Mouse (Mus musculus) fibroblast of lung, adult 2 months (primary cell): ENCODE measurements around the gene Mia.
A peak's percentile ranks its signal among the peaks of the same experiment; 100 is the strongest.

Source experiments
- DNase-seq: peaks from one replicate; pipeline ENCODE4 v3.0.0-alpha.2; 2011; ENCODE audit warnings: low read depth

Gene Mia

DNA sequence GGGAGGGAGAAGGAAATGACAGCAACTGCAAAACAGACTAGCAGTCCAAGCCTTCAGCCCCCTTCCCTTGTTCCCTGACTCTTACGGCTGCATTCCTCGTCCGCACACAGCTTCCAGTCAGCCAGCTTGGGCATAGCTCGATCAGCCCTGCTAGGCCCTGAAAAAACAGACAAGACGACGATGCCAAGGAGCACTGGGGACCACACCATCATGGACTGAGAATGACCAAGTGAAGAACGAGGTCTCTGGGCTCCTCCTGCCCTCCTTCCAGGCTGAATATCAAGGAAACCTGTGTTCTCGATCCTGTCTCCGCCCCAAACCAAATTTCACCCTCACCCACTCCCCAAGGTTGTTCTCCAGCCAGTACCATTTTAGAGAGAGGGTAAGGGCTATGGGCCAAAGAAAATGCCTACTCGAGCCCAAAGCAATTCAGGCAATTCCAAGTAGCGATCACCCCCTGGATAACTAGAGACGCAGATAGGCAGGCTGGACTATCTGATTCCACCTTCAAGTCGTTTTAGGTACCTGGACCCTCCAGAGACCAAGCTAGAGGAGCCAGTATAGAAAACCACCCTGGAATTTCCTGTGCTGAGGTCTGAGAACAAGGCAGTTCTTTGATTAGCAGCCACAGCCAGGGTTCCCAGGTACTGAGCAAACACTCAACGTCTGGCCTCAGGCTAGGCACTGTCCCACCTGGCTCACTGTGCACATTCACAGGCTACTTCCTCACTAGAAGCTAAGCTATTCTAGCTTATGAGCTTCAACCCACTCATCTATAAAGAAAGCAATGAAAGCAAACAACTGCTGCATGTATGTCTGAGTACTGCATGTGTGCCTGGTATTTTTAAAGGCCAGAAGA lies at the start of gene Mia, which contains the start of gene Gm21983:
TSS of gene Mia (minus strand) at position 321 of the 859 bp plus-strand sequence.
TSS of gene Gm21983 (minus strand) at position 250 of the 859 bp plus-strand sequence.
- DNase-seq = no peak

DNA sequence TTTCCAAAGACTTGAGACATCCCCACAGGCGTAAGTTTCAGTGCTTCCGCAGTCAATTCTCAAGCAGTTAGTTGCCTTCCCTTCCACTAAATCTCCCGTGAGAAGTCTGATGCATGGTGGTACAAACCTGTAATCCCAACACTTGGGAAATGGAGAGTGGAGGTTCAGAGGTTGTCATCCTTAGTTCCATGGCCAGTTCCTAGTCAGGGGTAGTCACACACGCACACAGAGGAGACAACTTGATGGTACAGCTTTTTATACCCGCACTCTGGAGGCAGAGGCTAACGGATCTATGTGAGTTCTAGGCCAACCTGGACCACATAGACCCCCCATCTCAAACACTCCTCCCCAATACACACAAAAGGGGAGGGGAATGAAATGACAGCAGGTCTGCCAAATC lies 47.9 kb upstream of the Mia start:
- no peak for DNase-seq

DNA sequence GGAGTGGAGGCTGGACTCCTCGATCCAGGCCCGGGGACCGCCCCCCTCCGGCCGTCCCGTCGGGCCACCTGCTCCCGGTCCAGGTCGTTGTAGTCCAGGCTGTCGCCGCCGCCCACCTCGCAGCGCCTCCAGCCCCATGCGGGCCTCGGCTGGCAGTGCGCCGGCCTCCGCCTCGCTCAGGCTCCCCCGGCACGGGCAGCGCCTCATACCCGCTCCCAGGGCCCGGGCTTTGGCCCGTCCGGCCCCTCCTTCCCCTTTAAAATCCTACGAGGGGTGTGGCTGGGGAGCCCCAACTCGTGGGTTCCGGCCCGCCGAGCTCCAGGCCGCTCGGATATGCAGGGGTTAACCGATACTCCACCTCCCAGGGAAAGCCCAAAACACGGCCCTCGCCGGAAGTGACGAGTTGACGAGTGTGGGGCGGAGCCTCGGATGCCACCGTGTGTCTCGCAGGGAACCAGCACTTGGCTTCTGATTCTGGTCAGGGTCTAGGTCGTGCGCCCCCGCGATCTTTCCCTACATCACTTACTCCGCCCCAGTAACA lies 47.4 kb upstream of the Mia start, which contains the start of gene Itpkc:
TSS of gene Itpkc (minus strand) at position 381 of the 541 bp plus-strand sequence.
- DNase-seq = peak; percentile 92

DNA sequence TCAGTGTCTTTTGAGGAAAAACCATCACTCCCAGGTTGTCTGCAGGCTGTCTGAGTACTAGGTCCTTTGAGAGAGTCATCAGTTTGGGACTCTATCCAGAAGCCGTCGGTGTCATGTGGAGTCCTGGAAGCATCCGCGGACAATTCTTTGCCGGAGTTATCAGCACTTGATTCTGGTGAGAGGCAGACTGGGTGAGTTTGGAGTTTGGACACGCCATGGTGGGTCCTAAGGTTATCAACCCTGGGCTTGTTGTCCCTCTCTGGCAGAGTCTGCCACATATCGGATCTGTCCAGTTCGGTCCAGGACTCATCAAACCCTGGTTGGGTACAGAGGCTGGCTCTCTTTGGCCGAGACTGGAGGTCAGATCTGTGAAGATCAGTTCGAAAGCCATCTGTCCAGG lies 46.7 kb upstream of the Mia start:
- no peak for DNase-seq

DNA sequence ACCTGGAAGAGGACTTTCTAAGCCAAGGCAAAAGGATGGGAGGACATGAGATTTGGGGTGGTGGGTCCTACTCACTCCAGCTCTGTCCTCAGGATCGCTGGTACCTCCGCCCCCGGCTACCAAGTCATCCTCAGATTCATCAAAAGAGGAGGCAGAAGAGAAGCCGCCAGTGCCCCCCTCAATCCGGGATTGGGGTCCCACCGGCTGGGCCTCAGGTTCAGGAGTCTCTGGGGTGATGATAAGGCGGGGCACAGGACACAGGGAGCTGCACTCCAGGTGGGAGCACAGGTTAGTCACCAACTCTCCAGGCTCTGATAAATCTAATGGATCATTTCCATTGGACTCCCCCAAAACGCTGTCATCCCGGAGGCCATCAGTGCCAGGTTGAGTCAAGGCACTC lies 46.3 kb upstream of the Mia start:
- no peak for DNase-seq

DNA sequence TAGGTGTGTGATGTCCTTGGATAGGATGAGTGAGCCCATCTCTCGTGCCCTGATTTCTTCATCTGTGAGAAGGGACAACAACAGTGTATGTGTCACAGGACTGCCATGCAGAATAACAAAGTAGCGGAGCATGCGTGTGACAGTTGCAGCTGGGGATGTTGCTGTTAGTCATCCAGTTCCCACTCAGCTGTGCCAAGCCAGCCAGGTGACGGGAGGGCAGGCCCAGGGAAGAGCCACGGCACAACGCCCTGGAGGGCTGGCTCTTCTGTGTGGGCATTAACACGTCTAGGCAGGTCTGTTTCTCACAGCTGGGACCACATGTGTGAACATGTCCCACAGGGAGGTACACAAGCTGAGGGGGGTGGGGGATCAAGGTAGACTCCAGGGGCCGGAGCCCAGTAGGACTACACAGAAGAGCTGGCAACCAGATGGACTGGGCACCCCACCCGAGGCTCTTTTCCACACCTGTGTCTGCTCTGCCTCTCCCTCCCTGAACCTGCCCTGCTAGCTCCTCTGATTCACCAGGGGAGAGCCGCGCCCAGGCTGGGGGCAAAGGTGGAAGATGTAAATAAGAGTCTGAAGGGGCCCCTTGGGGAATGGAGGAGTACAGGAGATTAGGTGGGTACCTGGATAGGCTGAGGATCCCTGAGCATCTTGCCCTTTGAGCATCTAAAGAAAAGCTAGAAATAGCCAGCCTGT lies 44.1 kb upstream of the Mia start:
- DNase-seq = peak; percentile 60

DNA sequence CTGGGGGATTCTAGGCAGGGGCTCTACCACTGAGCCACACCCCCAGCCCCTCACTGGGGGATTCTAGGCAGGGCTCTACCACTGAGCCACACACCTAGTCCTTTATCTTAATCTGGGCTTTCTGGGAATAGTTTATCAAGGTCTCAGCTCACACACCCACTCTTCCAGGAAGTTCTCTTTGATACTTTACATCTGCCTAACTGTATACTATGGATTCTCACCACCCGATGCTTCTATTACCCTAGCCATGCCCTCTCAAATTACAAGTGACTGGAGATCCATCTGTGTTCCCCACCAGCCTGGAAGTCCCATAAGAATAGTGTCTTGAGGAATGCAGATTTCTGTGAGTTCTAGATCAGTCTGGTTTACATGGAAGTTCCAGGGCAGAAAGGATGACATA lies 41.6 kb upstream of the Mia start:
- DNase-seq = no peak

DNA sequence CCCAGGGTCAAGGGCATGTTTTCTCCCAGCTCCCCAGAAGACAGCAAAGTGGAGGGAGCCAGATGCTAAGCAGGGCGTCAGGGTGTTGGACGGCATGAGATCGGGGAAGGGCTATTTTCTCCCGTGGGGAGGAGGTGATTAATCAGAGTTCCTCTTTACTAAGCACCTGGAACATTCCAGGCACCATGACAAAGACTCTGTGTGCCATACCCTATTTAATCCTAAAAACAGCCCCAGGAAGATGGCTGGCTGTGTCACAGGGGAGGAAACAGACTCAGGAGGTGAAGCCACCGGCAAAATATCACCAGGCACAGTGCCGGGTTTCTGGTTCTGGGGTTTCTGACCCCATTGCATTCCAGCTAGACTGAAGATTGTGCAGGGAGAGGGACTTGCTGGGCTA lies 41.0 kb upstream of the Mia start:
- no peak for DNase-seq

DNA sequence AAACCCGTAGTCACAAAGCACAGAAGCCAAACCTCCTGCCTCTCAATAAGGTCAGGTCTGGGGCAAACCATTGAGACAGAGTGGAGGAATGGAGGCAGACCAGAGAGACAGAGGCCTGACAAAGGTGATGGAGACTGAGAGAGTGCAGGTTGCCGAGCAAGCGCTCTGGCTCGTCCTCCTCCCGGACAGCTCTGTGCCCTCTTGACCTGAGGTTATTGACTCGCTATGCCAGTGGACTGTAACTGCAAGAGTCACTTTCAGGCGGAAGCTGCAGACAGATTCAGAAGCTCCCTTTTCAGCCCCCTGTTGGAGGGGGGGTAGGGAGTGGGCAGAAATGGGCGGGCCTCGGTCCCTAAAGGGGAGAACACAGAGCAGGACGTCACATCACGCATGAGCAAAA lies 39.0 kb upstream of the Mia start:
- no peak for DNase-seq

DNA sequence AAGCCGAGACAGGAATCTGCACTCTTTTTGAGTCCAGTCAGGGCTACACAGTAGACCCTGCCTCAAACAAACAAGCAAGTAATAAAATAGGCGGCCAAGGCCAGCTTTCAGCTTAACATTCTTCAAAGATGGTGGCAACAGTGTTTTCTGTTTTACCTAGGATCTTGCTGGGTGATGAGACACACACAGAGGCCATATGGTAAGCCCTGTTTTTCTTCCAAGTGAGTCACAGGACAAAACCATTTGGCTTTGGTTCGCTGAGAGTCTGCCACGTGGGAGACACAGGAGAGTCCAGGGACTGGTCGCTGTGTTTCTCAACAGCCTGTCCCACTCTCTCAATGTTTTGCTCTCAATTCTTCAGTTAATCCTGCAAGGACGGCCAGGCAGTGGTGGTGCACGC lies 37.6 kb upstream of the Mia start:
- DNase-seq = peak; percentile 20

DNA sequence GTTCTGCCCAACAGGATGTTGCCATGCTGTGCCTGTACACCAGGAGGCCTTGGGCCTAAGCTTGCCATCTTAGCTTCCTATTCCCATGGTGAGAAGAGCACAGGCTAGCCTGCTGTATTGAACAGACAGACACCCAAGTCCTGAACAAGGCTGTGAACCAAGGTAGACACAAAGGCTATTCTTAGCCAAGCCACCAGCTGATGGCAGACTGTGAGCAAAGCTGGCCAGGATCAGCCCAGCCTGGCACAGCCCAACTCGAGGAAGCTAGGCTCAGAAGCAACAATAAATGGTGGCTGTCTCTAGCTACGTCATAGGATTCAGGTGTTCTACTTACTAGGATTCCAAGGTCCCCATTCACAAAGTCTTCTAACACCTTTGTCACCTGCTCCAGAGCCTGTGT lies 31.7 kb upstream of the Mia start:
- DNase-seq = no peak

DNA sequence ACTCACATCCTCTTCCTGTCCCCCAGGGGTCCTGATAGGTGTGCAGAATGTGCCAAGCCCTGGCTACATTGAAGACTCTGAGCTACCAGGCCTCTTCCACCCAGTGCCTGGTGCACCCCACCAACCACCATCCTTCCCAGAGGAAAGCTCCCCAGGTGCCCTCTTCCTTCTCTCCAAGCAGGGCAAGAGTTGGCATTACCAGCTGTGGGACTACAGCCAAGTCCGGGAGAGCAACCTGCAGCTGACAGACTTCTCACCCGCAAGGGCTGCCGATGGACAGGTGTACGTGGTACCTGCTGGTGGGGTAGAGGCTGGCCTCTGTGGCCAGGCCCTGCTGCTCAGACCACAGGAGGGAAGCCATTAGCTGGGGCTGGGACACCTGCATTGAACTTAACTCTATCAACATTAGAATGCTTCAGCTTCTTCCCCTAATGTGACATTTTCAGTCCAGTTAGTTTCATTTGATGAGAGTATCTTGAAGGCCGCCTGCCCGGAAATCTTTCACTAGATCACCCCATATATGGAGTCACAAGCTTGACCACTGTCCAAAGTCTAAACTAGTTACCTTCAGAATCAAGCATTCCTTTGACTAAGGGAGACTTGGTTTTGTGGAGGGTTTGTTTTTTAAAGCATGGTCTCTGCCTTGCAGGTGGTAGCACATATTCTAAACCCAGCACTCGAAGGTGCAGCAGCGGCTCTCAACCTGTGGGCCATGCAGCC lies 22.9 kb upstream of the Mia start:
- no peak for DNase-seq

DNA sequence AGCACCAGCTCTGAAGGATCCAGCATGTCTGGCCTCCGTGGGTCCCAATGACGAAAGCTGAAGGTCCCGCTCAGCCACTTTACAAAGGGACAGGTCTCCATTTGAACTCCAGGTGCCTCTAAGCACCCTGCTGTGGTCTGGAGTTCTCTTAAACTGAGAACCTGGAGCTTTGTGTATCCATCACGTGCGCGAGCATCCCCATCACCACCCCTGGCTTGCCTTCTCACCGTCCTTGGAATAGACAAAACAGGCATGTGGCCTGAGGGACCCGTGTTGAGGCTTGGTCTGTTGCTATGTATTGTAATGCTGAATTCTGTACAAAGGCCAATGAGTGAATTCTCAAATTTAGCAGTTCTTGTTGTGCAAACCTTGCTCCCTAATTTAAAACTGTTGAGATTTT lies 17.8 kb upstream of the Mia start:
- no peak for DNase-seq

DNA sequence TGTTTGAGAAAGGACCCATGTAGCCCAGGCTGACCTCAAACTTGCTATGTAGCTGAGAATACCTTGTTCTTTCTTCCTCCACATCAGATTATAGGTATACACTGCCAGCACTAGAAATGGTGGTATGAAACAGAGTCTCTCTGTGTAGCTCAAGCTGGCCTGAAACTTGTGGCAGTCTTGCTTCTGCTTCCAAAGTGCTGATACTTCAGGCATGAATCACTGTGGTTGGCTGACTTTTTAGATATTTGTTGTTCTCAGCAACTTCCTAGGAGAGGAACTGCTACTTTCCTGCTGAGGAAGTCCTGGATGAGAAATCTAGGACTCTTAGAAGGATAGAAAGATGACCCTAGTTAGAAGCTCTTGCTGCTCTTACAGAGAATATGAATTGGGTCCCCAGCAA lies 17.4 kb upstream of the Mia start:
- DNase-seq = no peak

DNA sequence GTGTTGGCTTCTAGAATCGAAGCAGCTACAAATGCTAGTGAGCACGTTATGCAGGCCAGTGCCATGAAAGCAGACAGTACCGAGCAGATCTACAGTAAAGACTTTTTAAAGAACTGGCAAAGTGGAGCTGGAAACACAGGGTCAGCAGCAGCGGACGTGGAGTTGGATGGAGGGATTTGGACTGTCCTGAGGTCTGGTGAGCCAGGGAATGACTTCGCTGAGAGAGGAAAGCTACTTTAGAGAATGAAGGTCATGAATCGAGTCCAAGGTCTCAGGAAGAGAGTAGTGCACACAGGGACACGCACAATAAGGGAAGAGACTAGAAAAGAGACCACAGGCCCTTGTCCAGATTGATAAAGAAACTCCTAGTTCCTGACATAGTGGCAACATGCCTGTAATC lies 16.7 kb upstream of the Mia start:
- no peak for DNase-seq

DNA sequence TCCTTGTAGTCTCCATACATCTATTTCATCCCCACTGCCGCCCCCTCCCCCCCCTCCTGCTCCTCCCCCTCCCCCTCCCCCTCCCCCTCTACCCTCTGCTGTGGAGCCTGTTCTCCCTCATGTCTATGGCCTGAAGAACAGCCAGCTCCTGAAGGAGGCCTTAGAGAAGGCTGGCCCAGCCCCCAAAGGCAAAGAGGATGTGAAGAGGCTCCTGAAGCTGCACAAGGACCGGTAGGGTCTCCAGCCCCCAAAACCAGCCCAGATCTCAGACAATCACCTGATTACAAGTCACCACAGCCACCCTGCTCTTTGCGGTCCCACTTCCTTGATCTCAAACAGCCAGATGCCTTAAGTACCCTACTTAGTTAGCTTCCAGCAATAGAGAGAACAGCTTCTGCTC lies 16.2 kb upstream of the Mia start:
- no peak for DNase-seq

DNA sequence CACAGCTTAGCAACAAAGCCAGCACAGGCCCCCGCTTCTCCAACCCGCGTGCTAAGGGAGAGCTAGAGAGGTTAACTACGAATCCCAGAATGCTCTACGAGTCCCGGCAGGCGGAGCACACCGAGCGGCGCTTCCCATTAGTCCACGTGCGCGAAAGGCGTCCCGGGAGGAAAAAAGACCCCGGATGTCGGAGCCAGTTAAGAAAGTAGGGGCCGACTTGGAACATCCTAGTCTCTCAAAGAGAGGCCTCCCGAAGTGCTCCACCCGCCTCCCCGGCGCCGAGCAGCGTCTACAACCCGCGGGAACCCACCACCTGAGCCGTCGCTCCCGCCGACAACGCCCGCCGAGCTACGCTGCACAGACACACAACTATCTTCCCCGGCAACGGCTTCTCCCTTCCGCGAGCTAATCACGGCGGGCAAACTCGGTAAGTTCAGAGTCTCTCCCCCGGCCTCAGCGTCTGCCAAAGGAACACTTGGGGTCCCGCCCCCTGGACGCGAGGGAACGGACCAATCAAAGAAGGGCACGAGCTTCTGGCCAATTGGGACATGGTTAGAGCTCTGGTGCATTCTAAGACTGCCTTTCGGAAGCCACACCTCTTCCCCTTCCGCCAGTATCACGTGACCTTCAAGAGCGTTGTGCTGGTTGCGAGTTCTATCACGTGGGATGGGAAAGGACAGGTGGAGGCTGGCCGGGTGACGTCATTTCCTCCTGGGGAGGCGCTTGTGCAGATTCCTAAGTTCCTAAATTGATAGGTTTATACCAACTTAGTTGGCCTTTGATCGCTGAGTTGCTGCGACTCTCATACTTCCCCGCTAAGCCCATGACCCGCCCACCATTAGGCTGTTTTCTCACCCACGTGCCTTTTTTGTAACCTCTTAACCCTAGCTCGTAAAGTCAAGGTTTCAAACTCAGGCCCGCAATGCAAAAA lies 15.0 kb upstream of the Mia start, which contains the start of the genes BC024978 and Snrpa:
TSS of gene BC024978 (plus strand) at position 101 of the 931 bp plus-strand sequence.
TSS of gene Snrpa (minus strand) at position 591 of the 931 bp plus-strand sequence.
- peak; percentile 99 for DNase-seq

DNA sequence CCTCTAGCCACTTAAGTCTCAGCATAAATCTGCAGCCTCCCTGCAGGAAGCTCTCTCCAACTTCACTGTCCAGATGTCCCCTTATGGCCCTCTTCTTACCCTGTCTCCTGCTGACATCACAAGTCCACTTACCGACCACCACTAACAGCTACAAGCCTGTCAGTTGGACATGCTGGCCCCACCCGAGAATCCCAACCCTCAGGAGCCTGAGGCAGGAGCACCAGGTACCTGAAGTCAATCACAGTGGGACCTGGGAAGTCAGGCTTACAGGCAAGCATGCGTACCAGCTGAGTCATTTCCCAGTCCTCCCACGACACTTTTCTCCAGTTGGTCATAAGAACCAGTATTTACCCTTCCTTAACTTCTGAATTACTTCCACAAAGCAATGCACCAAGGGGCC lies 12.8 kb upstream of the Mia start:
- no peak for DNase-seq

DNA sequence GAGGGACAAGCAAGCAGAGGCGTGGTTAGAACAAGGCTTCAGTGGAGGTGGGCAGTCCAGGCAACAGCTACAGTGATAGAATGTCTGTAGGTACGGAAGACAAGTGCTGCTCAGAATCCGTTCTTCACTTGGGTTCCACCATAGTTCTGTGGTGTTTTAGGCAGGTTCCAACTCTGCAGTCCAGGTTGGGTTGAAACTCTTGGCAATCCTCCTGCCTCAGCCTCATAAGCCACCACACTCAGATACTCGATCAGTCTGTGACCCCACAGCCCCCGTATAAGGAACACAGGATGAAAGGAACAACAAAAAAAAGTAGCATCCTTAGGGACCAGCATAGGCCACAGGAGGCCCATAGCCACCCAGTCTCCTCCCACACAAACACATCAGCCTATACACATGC lies 11.5 kb upstream of the Mia start:
- no peak for DNase-seq

DNA sequence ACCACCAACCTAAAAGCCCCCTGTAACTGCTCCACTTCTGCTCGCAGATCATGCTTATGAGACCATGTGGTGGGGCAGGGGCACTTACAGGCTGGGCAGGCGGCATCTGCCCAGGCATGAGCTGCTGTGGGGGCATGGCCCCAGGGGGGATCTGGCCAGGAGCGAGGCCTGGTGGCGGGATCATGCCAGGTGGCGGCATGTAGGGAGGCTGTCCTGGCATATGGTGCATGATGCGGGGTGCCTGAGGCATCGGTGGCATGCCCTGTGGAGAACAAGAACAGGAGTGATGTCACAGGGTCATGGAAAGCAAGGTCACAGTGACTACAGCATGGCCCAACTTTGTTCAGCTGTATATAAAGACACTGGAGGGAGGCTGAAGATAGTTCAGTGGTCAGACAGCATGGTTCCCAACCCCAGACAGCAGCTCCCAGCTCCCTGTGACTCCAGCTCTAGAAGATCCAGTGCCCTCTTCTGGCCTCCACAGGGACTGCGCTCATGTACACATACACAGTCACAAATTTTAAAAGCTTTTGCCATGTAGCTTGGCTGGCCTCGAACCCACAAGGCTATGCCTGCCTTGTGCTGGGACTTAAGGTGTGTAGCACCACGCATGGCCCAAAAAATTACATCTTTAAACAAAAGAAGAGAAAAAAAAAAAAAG lies 8.4 kb upstream of the Mia start:
- DNase-seq = no peak

DNA sequence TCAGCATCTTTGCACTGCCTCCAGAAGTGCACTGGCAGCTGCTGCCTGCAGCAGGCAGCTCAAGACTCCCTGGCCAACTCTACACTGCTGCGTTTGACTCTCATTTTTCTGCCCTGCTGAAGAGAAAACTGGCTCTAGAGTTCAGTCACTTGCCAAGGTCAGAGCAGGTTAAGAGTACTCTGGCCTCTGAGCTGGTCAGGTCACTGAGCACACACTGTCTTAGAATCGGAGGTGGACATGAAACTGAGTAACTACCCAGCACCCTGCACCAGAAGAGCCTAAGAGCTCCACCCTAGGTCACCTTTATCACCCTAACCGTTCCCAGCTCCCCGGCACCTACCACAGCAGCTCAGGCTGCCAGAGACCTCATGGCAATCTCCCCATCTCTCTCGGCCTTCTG lies 5.0 kb upstream of the Mia start:
- no peak for DNase-seq
